ENCODE assay signal across 19 mouse cellular contexts in genomic region chr2:166321992-166322667, GRCm38 (mm10).
A peak's percentile ranks its signal among the peaks of the same experiment; 100 is the strongest.
DNase-seq lines count a peak whose midpoint lies in the region; ATAC-seq and TF ChIP-seq lines count a peak whose summit lies in the region.
"Had no signal": no experiment of that assay in that cellular context is flagged by ENCODE, and none has a peak within 500 bp of the region (broad histone marks: within the 10 kb centered on the region; RNA-seq: fewer than 3 reads in every experiment).

No protein-coding gene starts in this region.

- H3K9me3 ChIP-seq in hindbrain, embryonic 11.5 days (ENCODE audit: control insufficient read depth, low read length), result no peaks in the 10 kb centered on the region
- no peaks in the 10 kb centered on the region for H3K9me3 ChIP-seq in hindbrain, postnatal 0 days (ENCODE audit: low read length)
- H3K9me3 ChIP-seq in lung, embryonic 14.5 days (ENCODE audit: low read depth, low read length), result no peaks in the 10 kb centered on the region
- no peaks in the 10 kb centered on the region for H3K9me3 ChIP-seq in limb, embryonic 15.5 days
- H3K9me3 ChIP-seq in forebrain, embryonic 11.5 days (ENCODE audit: control insufficient read depth, low read length), result no peaks in the 10 kb centered on the region
- H3K9me3 ChIP-seq: intestine, embryonic 15.5 days; midbrain, embryonic 13.5 days had no signal

- TF ChIP-seq POLR2A in lung, adult 2 months (IDR thresholded peaks at IDR 0.05; ENCODE audit: borderline replicate concordance, extremely low read depth, low read depth, low read length), result no peak

- H3K4me2 ChIP-seq in hindbrain, embryonic 11.5 days (replicated peaks; ENCODE audit: low read depth, low read length), result no peak overlapping the region
- H3K4me2 ChIP-seq in hindbrain, postnatal 0 days (ENCODE audit: low read depth, low read length), result no peak overlapping the region
- no peak overlapping the region for H3K4me2 ChIP-seq in lung, embryonic 14.5 days
- no peak overlapping the region for H3K4me2 ChIP-seq in limb, embryonic 15.5 days
- H3K4me2 ChIP-seq in forebrain, embryonic 11.5 days (ENCODE audit: low read depth, low read length, severe bottlenecking), result no peak overlapping the region
- H3K4me2 ChIP-seq: intestine, embryonic 15.5 days; midbrain, embryonic 13.5 days had no signal

- H3K9ac ChIP-seq in hindbrain, embryonic 11.5 days (ENCODE audit: low read depth, low read length), result no peak overlapping the region
- H3K9ac ChIP-seq in hindbrain, postnatal 0 days (replicated peaks; ENCODE audit: low read length), result no peak overlapping the region
- H3K9ac ChIP-seq in lung, embryonic 14.5 days, result no peak overlapping the region
- H3K9ac ChIP-seq in limb, embryonic 15.5 days, result no peak overlapping the region
- H3K9ac ChIP-seq in forebrain, embryonic 11.5 days (ENCODE audit: low read length), result no peak overlapping the region
- H3K9ac ChIP-seq: forebrain, postnatal 0 days; intestine, embryonic 15.5 days; midbrain, embryonic 13.5 days had no signal

- H3K4me3 ChIP-seq in hindbrain, embryonic 11.5 days (ENCODE audit: low read depth, low read length), result no peak overlapping the region
- no peak overlapping the region for H3K4me3 ChIP-seq in hindbrain, postnatal 0 days (ENCODE audit: low read length)
- H3K4me3 ChIP-seq in lung, embryonic 14.5 days (ENCODE audit: low read depth, low read length), result no peak overlapping the region
- no peak overlapping the region for H3K4me3 ChIP-seq in lung, adult 2 months (replicated peaks; ENCODE audit: extremely low read depth, low read depth, low read length)
- H3K4me3 ChIP-seq in limb, embryonic 15.5 days, result no peak overlapping the region
- no peak overlapping the region for H3K4me3 ChIP-seq in forebrain, embryonic 11.5 days (ENCODE audit: low read depth, low read length)
- H3K4me3 ChIP-seq: intestine, embryonic 15.5 days; midbrain, embryonic 13.5 days; myocyte had no signal

- no peak for TF ChIP-seq CTCF in hindbrain, postnatal 0 days (IDR thresholded peaks at IDR 0.05; ENCODE audit: low read depth)
- TF ChIP-seq CTCF in lung, embryonic 14.5 days (IDR thresholded peaks at IDR 0.05; ENCODE audit: low read depth), result no peak
- TF ChIP-seq CTCF in lung, adult 2 months (IDR thresholded peaks at IDR 0.05; ENCODE audit: insufficient read depth, low read length), result no peak

- ATAC-seq in hindbrain, embryonic 11.5 days (ENCODE audit: low FRiP score), result no peak
- ATAC-seq in hindbrain, postnatal 0 days, result no peak
- no peak for ATAC-seq in lung, embryonic 14.5 days (ENCODE audit: insufficient read depth)
- no peak for ATAC-seq in limb, embryonic 15.5 days (ENCODE audit: insufficient number of reproducible peaks, low FRiP score, low TSS enrichment, low read depth)
- no peak for ATAC-seq in forebrain, embryonic 11.5 days (replicated peaks; ENCODE audit: low FRiP score)
- no peak for ATAC-seq in megakaryocyte-erythroid progenitor cell, adult 5-6 weeks (replicated peaks; ENCODE audit: low FRiP score, low TSS enrichment, poor library complexity, severe bottlenecking)
- ATAC-seq: forebrain, postnatal 0 days; intestine, embryonic 15.5 days; midbrain, embryonic 13.5 days had no signal

- WGBS in hindbrain, embryonic 11.5 days, result 81% methylated on average over 6 of the region's 6 CpGs
- WGBS in hindbrain, postnatal 0 days, result 70% methylated on average over 6 of the region's 6 CpGs
- 61% methylated on average over 6 of the region's 6 CpGs for WGBS in lung, embryonic 14.5 days
- WGBS in lung, adult 2 months, result 63% methylated on average over 6 of the region's 6 CpGs
- WGBS in limb, embryonic 15.5 days, result 79% methylated on average over 6 of the region's 6 CpGs
- WGBS in forebrain, embryonic 11.5 days, result 84% methylated on average over 6 of the region's 6 CpGs

- H3K4me1 ChIP-seq in hindbrain, embryonic 11.5 days (replicated peaks; ENCODE audit: control insufficient read depth, insufficient read depth, low read length), result peaks cover 11% of the 10 kb centered on the region; the same call in 1 of the 2 replicates
- H3K4me1 ChIP-seq in hindbrain, postnatal 0 days (ENCODE audit: insufficient read depth, low read length), result peaks cover 5% of the 10 kb centered on the region
- peaks cover 32% of the 10 kb centered on the region for H3K4me1 ChIP-seq in lung, embryonic 14.5 days (ENCODE audit: insufficient read depth)
- no peaks in the 10 kb centered on the region for H3K4me1 ChIP-seq in lung, adult 2 months (ENCODE audit: control insufficient read depth, insufficient read depth, low read length)
- peaks cover 33% of the 10 kb centered on the region for H3K4me1 ChIP-seq in limb, embryonic 15.5 days
- H3K4me1 ChIP-seq in forebrain, embryonic 11.5 days (replicated peaks; ENCODE audit: control insufficient read depth, insufficient read depth, low read length), result peaks cover 4% of the 10 kb centered on the region; the same call in 1 of the 2 replicates

- H3K27me3 ChIP-seq in hindbrain, embryonic 11.5 days (ENCODE audit: control insufficient read depth, insufficient read depth, low read length), result peaks cover 9% of the 10 kb centered on the region
- H3K27me3 ChIP-seq in hindbrain, postnatal 0 days (ENCODE audit: insufficient read depth, low read length), result no peaks in the 10 kb centered on the region
- peaks cover 2% of the 10 kb centered on the region; the same call in 1 of the 2 replicates for H3K27me3 ChIP-seq in lung, embryonic 14.5 days (ENCODE audit: insufficient read depth, low read length)
- H3K27me3 ChIP-seq in limb, embryonic 15.5 days, result no peaks in the 10 kb centered on the region
- H3K27me3 ChIP-seq in forebrain, embryonic 11.5 days (ENCODE audit: control insufficient read depth, insufficient read depth, low read length), result no peaks in the 10 kb centered on the region; the same call in 1 of the 2 replicates
- H3K27me3 ChIP-seq: intestine, embryonic 15.5 days had no signal

- H3K36me3 ChIP-seq in hindbrain, embryonic 11.5 days (ENCODE audit: control insufficient read depth, insufficient read depth, low read length), result no peaks in the 10 kb centered on the region
- no peaks in the 10 kb centered on the region for H3K36me3 ChIP-seq in hindbrain, postnatal 0 days (ENCODE audit: insufficient read depth, low read length)
- H3K36me3 ChIP-seq in lung, embryonic 14.5 days (ENCODE audit: insufficient read depth), result no peaks in the 10 kb centered on the region
- no peaks in the 10 kb centered on the region for H3K36me3 ChIP-seq in limb, embryonic 15.5 days
- no peaks in the 10 kb centered on the region for H3K36me3 ChIP-seq in forebrain, embryonic 11.5 days (ENCODE audit: control insufficient read depth, insufficient read depth, low read length)
- H3K36me3 ChIP-seq: intestine, embryonic 15.5 days; midbrain, embryonic 13.5 days had no signal

- no peak for DNase-seq in hindbrain, embryonic 11.5 days (ENCODE audit: low spot score)
- DNase-seq in hindbrain, postnatal 0 days (ENCODE audit: low spot score), result no peak
- DNase-seq in lung, embryonic 14.5 days, result no peak
- DNase-seq in lung, adult 2 months, result no peak
- peak; percentile 48 for DNase-seq in kidney, postnatal 14 days
- no peak for DNase-seq in forebrain, embryonic 11.5 days (ENCODE audit: low spot score)
- DNase-seq: adrenal gland, adult 8-10 months; cerebellum, postnatal 14 days; forebrain, postnatal 0 days; heart, adult 11 months; heart, postnatal 10 days; lung, adult 18-20 months; lung, postnatal 4 days; thymus, postnatal 25 days had no signal

- peak overlapping the region; percentile 33; the same call in 1 of the 2 replicates for H3K27ac ChIP-seq in hindbrain, embryonic 11.5 days (ENCODE audit: low read depth, low read length)
- H3K27ac ChIP-seq in hindbrain, postnatal 0 days, result no peak overlapping the region
- peak overlapping the region; percentile 76 for H3K27ac ChIP-seq in lung, embryonic 14.5 days (ENCODE audit: low read depth)
- 0 out of 2 replicates have a peak overlapping the region, but pooled peaks have one; percentile 17 for H3K27ac ChIP-seq in limb, embryonic 15.5 days
- no peak overlapping the region for H3K27ac ChIP-seq in forebrain, embryonic 11.5 days (ENCODE audit: low read depth, low read length)
- H3K27ac ChIP-seq: midbrain, embryonic 13.5 days had no signal

Comparison
In these comparisons a context has a peak if more than half of its experiments do, and no peak if none do; other contexts are left out.
1. H3K27ac ChIP-seq: peak in hindbrain, embryonic 11.5 days (single experiment), lung, embryonic 14.5 days (single experiment) and limb, embryonic 15.5 days (single experiment); none in hindbrain, postnatal 0 days (single experiment) and forebrain, embryonic 11.5 days (single experiment).